8 mouse cellular contexts compared by ENCODE assay signal in the genomic region with DNA sequence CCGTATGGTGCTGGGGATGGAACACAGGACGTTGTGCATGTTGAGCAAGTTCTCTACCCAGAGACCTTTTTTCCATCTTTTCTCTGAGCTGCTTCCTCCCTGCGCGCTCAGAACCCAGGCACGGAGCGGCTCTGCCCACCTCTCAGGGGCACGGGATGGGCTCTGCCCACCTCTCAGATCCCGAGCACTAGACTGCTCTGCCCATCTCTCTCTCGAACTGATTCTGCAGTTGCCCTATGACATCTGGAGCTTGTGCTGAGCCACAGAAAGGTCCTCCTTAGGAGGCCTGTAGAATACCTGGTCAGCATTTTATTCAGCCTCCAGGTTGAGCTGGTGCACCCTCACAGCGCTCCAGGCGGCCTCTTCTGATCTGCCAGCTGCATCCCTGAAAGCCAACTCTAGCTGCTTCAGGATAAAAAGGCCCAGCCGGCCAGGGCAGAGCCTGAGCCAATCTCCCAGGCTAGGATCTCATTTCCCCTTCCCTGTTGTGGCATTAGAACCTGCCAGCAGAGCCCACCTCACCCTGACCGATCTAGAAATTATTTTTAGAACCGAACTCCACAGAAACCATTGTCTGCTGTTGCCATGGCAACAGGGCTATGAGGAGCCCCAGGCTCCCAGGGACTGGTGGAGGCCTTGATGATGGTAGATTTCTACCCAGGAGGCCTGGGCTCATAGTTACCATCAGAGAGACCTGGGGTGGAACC. TPM values are rescaled to one million over a fixed set of nuclear protein-coding genes. Genes with fewer than 3 reads are reported as not detected.
DNase-seq lines count a peak whose midpoint lies in the region; ATAC-seq and TF ChIP-seq lines count a peak whose summit lies in the region.

No protein-coding gene starts in this region.

- peaks cover 12% of the 10 kb centered on the region for H3K4me1 ChIP-seq in embryonic facial prominence, embryonic 13.5 days
- H3K4me1 ChIP-seq in neural tube, embryonic 12.5 days = peaks cover 10% of the 10 kb centered on the region
- H3K4me1 ChIP-seq in lung, adult 2 months (ENCODE audit: control insufficient read depth, insufficient read depth, low read length) = no peaks in the 10 kb centered on the region

- intact Hi-C loops in heart, postnatal 25 days (cut with DNase I) = no loop called here

- no peak overlapping the region for H3K4me2 ChIP-seq in embryonic facial prominence, embryonic 13.5 days
- H3K4me2 ChIP-seq in neural tube, embryonic 12.5 days (replicated peaks) = no peak overlapping the region

- H3K36me3 ChIP-seq in embryonic facial prominence, embryonic 13.5 days = no peaks in the 10 kb centered on the region
- H3K36me3 ChIP-seq in neural tube, embryonic 12.5 days = no peaks in the 10 kb centered on the region

- DNase-seq in cerebellum, adult 9-11 months = peak; percentile 56
- no peak for DNase-seq in cerebellum, adult 8-10 months
- DNase-seq in layer of hippocampus, adult 8-10 months (ENCODE audit: low spot score in 2 of 2) = peak; percentile 70 to 71
- DNase-seq in lung, adult 2 months = no peak
- no peak for DNase-seq in urinary bladder, adult 2 months (ENCODE audit: low spot score)
- DNase-seq in heart, postnatal 25 days (ENCODE audit: low spot score) = no peak

- no peak for TF ChIP-seq CTCF in lung, adult 2 months (IDR thresholded peaks at IDR 0.05; ENCODE audit: insufficient read depth, low read length)

- H3K4me3 ChIP-seq in embryonic facial prominence, embryonic 13.5 days = no peak overlapping the region
- no peak overlapping the region for H3K4me3 ChIP-seq in neural tube, embryonic 12.5 days
- no peak overlapping the region for H3K4me3 ChIP-seq in lung, adult 2 months (replicated peaks; ENCODE audit: extremely low read depth, low read depth, low read length)

- 0 out of 2 replicates have a peak overlapping the region, but pooled peaks have one; percentile 27 for H3K9ac ChIP-seq in embryonic facial prominence, embryonic 13.5 days
- H3K9ac ChIP-seq in neural tube, embryonic 12.5 days = no peak overlapping the region

- WGBS in embryonic facial prominence, embryonic 13.5 days = 51% methylated on average over 14 of the region's 14 CpGs
- WGBS in neural tube, embryonic 12.5 days = 57% methylated on average over 14 of the region's 14 CpGs
- WGBS in lung, adult 2 months = 64% methylated on average over 14 of the region's 14 CpGs

- no peak overlapping the region for H3K27ac ChIP-seq in embryonic facial prominence, embryonic 13.5 days
- no peak overlapping the region for H3K27ac ChIP-seq in neural tube, embryonic 12.5 days

- no peaks in the 10 kb centered on the region for H3K9me3 ChIP-seq in embryonic facial prominence, embryonic 13.5 days
- no peaks in the 10 kb centered on the region for H3K9me3 ChIP-seq in neural tube, embryonic 12.5 days

- no peak for TF ChIP-seq POLR2A in lung, adult 2 months (IDR thresholded peaks at IDR 0.05; ENCODE audit: borderline replicate concordance, extremely low read depth, low read depth, low read length)

- no peak for ATAC-seq in embryonic facial prominence, embryonic 13.5 days (ENCODE audit: insufficient number of reproducible peaks, insufficient read depth, low FRiP score, low TSS enrichment, low read depth)
- ATAC-seq in neural tube, embryonic 12.5 days (ENCODE audit: low FRiP score, low read depth) = 0 out of 2 replicates have a peak, but pooled peaks have one; percentile 17

- no peaks in the 10 kb centered on the region for H3K27me3 ChIP-seq in embryonic facial prominence, embryonic 13.5 days
- no peaks in the 10 kb centered on the region for H3K27me3 ChIP-seq in neural tube, embryonic 12.5 days (replicated peaks)

RNA-seq across cellular contexts. Expression of a gene that starts 34.9 kb away (rescaled TPM):
- 19.4 and 19.9 TPM in 2 replicates for polyA plus RNA-seq in embryonic facial prominence, embryonic 13.5 days (2015; fragmentation: Nextera tagmentation; extraction: Ambion mirVana)
- 10 to 100 TPM; 77.4 to 92.9 (median 84.7) TPM for total RNA-seq in layer of hippocampus, adult 8-10 months (2022)
- 23.1 and 23.9 TPM in 2 replicates for polyA plus RNA-seq in neural tube, embryonic 12.5 days (2016; fragmentation: Nextera tagmentation; extraction: Ambion mirVana)
- 40.8 and 50.9 TPM in 2 replicates for polyA plus RNA-seq in lung, adult 2 months (2012; rRNA removed)
- polyA plus RNA-seq in urinary bladder, adult 2 months (2012; rRNA removed) = 16.9 and 22.7 TPM in 2 replicates
- total RNA-seq in heart, postnatal 25 days (2021) = 10 to 100 TPM; 27.1 to 31.3 TPM

RNA-seq across cellular contexts. Expression of a gene that starts 41.8 kb away (rescaled TPM):
- polyA plus RNA-seq in embryonic facial prominence, embryonic 13.5 days (2015; fragmentation: Nextera tagmentation; extraction: Ambion mirVana) = 2.0 and 2.4 TPM in 2 replicates
- total RNA-seq in layer of hippocampus, adult 8-10 months (2022) = 100 to 1,000 TPM; 260 to 313 (median 283) TPM
- 59.1 and 66.9 TPM in 2 replicates for polyA plus RNA-seq in neural tube, embryonic 12.5 days (2016; fragmentation: Nextera tagmentation; extraction: Ambion mirVana)
- polyA plus RNA-seq in lung, adult 2 months (2012; rRNA removed) = 0.06 and 0.10 TPM in 2 replicates
- polyA plus RNA-seq in urinary bladder, adult 2 months (2012; rRNA removed) = 0.03 and 0.08 TPM in 2 replicates
- not detected for total RNA-seq in heart, postnatal 25 days (2021)

Comparison
In these comparisons a context has a peak if more than half of its experiments do, and no peak if none do; other contexts are left out.
1. DNase-seq: peak in cerebellum, adult 9-11 months (single experiment) and layer of hippocampus, adult 8-10 months (2 of 2); none in cerebellum, adult 8-10 months (single experiment), lung, adult 2 months (single experiment), urinary bladder, adult 2 months (single experiment) and heart, postnatal 25 days (single experiment).
2. RNA of a gene that starts 41.8 kb away (polyA plus RNA-seq): 59.1 to 66.9 TPM in neural tube, embryonic 12.5 days; 2.0 to 2.4 TPM in embryonic facial prominence, embryonic 13.5 days, 0.03 to 0.08 TPM in urinary bladder, adult 2 months and 0.06 to 0.10 TPM in lung, adult 2 months; every median in the first group is over 10 times any median in the second.